Mouse (Mus musculus): ENCODE measurements around the gene Ift122. TPM values are rescaled to one million over a fixed set of nuclear protein-coding genes. Genes with fewer than 3 reads are reported as not detected.
A peak's percentile ranks its signal among the peaks of the same experiment; 100 is the strongest.

Gene Ift122
- polyA plus RNA-seq, 1 experiment from 2014 or later = 21.0 TPM

DNA sequence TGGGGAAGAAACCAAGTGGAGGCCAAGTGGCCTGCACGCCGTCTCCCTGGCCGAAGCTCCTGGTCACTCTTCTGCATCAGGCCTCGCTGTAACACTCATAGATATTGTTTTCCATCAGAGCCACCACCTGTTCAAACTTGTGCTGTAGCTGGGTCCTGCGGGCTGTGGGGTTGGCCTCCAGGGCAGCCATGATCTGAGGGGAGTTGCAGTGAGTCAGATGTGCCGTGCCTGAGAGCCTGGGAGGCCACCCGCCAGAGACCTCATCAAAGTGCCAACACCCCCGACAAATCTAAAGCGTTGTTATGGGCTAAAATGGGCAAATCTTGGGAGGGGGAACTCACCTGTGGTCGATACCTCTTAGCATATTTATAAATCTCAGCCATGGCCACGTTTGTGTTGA is 102.4 kb downstream of the Ift122 start:
- H3K27ac ChIP-seq (ENCODE audit: low read length) = no peak overlapping the region
- H3K4me3 ChIP-seq (replicated peaks; ENCODE audit: low read length) = no peak overlapping the region
- no peak overlapping the region for H3K9ac ChIP-seq (ENCODE audit: low read length)
- no peaks in the 10 kb centered on the region for H3K27me3 ChIP-seq (ENCODE audit: control insufficient read depth, insufficient read depth, low read length)
- 79% methylated on average over 11 of the region's 11 CpGs for WGBS
- no peaks in the 10 kb centered on the region for H3K9me3 ChIP-seq (replicated peaks; ENCODE audit: control insufficient read depth, low read length)
- peaks cover 36% of the 10 kb centered on the region for H3K4me1 ChIP-seq (ENCODE audit: control insufficient read depth, insufficient read depth, low read length)
- no peak for ATAC-seq (ENCODE audit: insufficient read depth, low FRiP score)
- H3K36me3 ChIP-seq (ENCODE audit: control insufficient read depth, insufficient read depth, low read length) = no peaks in the 10 kb centered on the region
- no peak overlapping the region for H3K4me2 ChIP-seq (ENCODE audit: low read depth, low read length)

GRCm38 (mm10) chr6:115956418-115956921 is 103.2 kb downstream of the Ift122 start:
- peaks cover 36% of the 10 kb centered on the region for H3K4me1 ChIP-seq (ENCODE audit: control insufficient read depth, insufficient read depth, low read length)
- no peaks in the 10 kb centered on the region for H3K36me3 ChIP-seq (ENCODE audit: control insufficient read depth, insufficient read depth, low read length)
- no peak overlapping the region for H3K4me2 ChIP-seq (ENCODE audit: low read depth, low read length)
- no peak for ATAC-seq (ENCODE audit: insufficient read depth, low FRiP score)
- no peak overlapping the region for H3K9ac ChIP-seq (ENCODE audit: low read length)
- H3K4me3 ChIP-seq (replicated peaks; ENCODE audit: low read length) = no peak overlapping the region
- no peaks in the 10 kb centered on the region for H3K27me3 ChIP-seq (ENCODE audit: control insufficient read depth, insufficient read depth, low read length)
- H3K9me3 ChIP-seq (replicated peaks; ENCODE audit: control insufficient read depth, low read length) = no peaks in the 10 kb centered on the region
- 48% methylated on average over 13 of the region's 13 CpGs for WGBS
- H3K27ac ChIP-seq (ENCODE audit: low read length) = peak overlapping the region; percentile 74

DNA sequence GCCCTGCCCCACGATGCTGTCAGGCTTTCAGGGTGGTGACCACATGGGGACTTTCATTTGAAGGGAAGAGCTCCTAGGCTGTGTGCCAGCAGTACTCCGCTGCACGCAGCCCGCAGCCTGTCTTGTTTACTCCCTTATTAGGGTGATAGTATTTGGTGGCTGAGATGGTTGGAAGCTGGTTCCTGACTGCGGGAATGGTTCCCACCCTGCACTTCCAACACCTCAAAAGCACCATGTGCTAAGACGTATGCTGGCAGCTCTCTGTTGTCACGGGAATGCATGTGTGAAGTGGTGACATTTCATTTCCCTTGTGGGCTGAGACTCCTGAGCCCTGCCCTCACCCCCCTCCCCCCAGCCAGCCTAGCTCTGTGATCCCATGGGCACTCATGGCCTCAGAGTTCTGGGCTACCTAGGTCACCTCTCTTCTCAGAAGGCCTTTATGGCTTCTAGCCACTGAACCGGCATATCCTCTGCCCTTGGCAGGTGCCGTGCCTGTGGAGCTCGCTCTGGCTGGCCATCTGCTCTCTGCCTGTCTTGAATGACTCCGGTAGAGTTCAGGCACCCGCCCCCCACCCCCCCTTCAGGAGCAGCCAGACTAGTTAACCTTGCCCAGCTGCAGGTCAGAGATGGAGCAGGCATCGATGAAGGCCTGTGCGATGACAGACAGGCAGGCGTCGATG is 103.8 kb downstream of the Ift122 start:
- Histone ChIP-seq H3K4me1 (ENCODE audit: control insufficient read depth, insufficient read depth, low read length) (peaks cover 36% of the 10 kb centered on the region), H3K9ac (ENCODE audit: low read length) (peak overlapping the region; percentile 44; the same call in 1 of the 2 replicates), H3K9me3 (replicated peaks; ENCODE audit: control insufficient read depth, low read length) (no peaks in the 10 kb centered on the region), H3K27ac (ENCODE audit: low read length) (peak overlapping the region; percentile 74), H3K36me3 (ENCODE audit: control insufficient read depth, insufficient read depth, low read length) (no peaks in the 10 kb centered on the region), H3K27me3 (ENCODE audit: control insufficient read depth, insufficient read depth, low read length) (no peaks in the 10 kb centered on the region), H3K4me2 (ENCODE audit: low read depth, low read length) (no peak overlapping the region), H3K4me3 (replicated peaks; ENCODE audit: low read length) (no peak overlapping the region)
- 34% methylated on average over 16 of the region's 16 CpGs for WGBS
- ATAC-seq (ENCODE audit: insufficient read depth, low FRiP score) = peak; percentile 54

DNA sequence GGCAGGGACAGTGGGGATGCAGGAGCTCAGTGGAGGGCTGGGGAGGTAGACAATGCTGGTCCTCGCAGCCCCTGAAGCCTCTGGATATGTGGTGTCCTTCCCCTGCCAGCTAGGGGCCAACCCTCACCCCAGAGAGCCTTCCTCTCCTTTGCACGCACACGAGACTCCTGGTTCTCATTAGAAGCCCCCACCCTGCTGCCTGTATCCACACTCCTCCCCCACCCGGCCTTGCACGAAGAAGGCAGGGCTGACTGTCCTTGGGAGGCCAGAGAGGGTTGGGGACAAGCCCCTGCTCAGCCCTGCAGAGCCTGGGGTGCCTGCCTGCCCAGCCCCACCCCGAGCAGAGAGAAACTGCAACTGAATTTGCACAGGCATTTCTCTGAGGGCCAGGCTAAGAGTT is 104.4 kb downstream of the Ift122 start:
- H3K4me3 ChIP-seq (replicated peaks; ENCODE audit: low read length) = no peak overlapping the region
- peak overlapping the region; percentile 74; the same call in 1 of the 2 replicates for H3K27ac ChIP-seq (ENCODE audit: low read length)
- no peaks in the 10 kb centered on the region for H3K27me3 ChIP-seq (ENCODE audit: control insufficient read depth, insufficient read depth, low read length)
- ATAC-seq (ENCODE audit: insufficient read depth, low FRiP score) = no peak
- H3K9me3 ChIP-seq (replicated peaks; ENCODE audit: control insufficient read depth, low read length) = no peaks in the 10 kb centered on the region
- H3K36me3 ChIP-seq (ENCODE audit: control insufficient read depth, insufficient read depth, low read length) = no peaks in the 10 kb centered on the region
- no peak overlapping the region for H3K4me2 ChIP-seq (ENCODE audit: low read depth, low read length)
- peak overlapping the region; percentile 44 for H3K9ac ChIP-seq (ENCODE audit: low read length)
- peaks cover 36% of the 10 kb centered on the region for H3K4me1 ChIP-seq (ENCODE audit: control insufficient read depth, insufficient read depth, low read length)
- 53% methylated on average over 6 of the region's 6 CpGs for WGBS

DNA sequence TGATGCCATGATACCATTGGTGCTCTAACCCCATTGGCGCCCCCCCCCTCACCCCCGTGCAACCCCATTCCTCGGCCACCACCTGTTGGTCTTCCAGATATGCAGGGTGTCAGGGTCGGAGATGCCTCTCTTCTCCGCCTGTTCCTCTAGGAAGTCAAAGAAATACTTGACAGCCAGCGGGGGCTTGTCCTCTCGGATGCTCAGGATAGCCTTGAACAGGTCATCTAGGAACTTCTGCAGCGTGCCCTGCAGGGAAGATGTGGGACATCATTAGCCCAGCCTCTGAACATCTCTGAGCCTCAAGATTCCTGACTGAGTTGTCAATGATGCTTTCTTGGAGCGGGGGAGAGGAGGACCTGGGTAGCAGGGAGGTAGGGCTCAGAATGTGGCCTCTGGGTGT is 105.2 kb downstream of the Ift122 start:
- H3K4me2 ChIP-seq (ENCODE audit: low read depth, low read length) = no peak overlapping the region
- peak overlapping the region; percentile 43; the same call in 1 of the 2 replicates for H3K9ac ChIP-seq (ENCODE audit: low read length)
- WGBS = 87% methylated on average over 9 of the region's 9 CpGs
- no peaks in the 10 kb centered on the region for H3K9me3 ChIP-seq (replicated peaks; ENCODE audit: control insufficient read depth, low read length)
- ATAC-seq (ENCODE audit: insufficient read depth, low FRiP score) = no peak
- peaks cover 36% of the 10 kb centered on the region for H3K4me1 ChIP-seq (ENCODE audit: control insufficient read depth, insufficient read depth, low read length)
- no peaks in the 10 kb centered on the region for H3K36me3 ChIP-seq (ENCODE audit: control insufficient read depth, insufficient read depth, low read length)
- no peak overlapping the region for H3K4me3 ChIP-seq (replicated peaks; ENCODE audit: low read length)
- H3K27ac ChIP-seq (ENCODE audit: low read length) = peak overlapping the region; percentile 64; the same call in 1 of the 2 replicates
- no peaks in the 10 kb centered on the region for H3K27me3 ChIP-seq (ENCODE audit: control insufficient read depth, insufficient read depth, low read length)

DNA sequence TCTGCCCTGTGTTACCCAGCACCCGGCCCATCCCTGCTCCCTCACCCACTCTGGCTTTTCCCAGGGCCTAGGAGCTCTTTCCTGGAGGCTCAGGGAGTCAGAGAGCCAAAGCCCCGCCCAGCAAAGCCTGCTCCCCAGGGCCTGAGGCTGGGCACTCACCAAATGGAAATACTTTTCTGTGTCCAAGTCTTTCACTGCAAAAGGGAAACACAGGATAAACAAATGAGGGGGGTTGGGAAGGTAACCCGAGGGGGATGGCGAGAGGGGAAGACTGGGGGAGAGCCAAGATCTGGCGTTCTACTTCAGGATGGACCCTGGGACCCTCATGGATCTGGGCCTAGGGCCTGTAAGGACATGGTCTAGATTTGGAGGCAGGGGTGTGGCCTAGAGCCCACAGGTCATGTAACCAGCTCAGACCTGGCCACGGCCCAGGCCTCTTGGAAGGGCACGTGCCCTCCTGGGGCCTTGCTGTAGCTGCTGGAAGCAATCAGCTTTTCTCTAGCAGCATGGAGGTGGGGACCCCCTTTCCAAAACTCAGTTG is 106.0 kb downstream of the Ift122 start:
- Histone ChIP-seq H3K36me3 (ENCODE audit: control insufficient read depth, insufficient read depth, low read length) (no peaks in the 10 kb centered on the region), H3K9me3 (replicated peaks; ENCODE audit: control insufficient read depth, low read length) (no peaks in the 10 kb centered on the region), H3K4me2 (ENCODE audit: low read depth, low read length) (no peak overlapping the region), H3K9ac (ENCODE audit: low read length) (peak overlapping the region; percentile 43), H3K27ac (ENCODE audit: low read length) (peak overlapping the region; percentile 64; the same call in 1 of the 2 replicates), H3K4me1 (ENCODE audit: control insufficient read depth, insufficient read depth, low read length) (peaks cover 36% of the 10 kb centered on the region), H3K4me3 (replicated peaks; ENCODE audit: low read length) (no peak overlapping the region), H3K27me3 (ENCODE audit: control insufficient read depth, insufficient read depth, low read length) (no peaks in the 10 kb centered on the region)
- ATAC-seq (ENCODE audit: insufficient read depth, low FRiP score) = peak; percentile 56; the same call in 1 of the 2 replicates
- WGBS = 58% methylated on average over 7 of the region's 7 CpGs

GRCm38 (mm10) chr6:115960322-115960721 is 107.1 kb downstream of the Ift122 start:
- Histone ChIP-seq H3K36me3 (ENCODE audit: control insufficient read depth, insufficient read depth, low read length) (no peaks in the 10 kb centered on the region), H3K27me3 (ENCODE audit: control insufficient read depth, insufficient read depth, low read length) (no peaks in the 10 kb centered on the region), H3K9me3 (replicated peaks; ENCODE audit: control insufficient read depth, low read length) (no peaks in the 10 kb centered on the region), H3K27ac (ENCODE audit: low read length) (no peak overlapping the region), H3K4me3 (replicated peaks; ENCODE audit: low read length) (no peak overlapping the region), H3K9ac (ENCODE audit: low read length) (no peak overlapping the region), H3K4me1 (ENCODE audit: control insufficient read depth, insufficient read depth, low read length) (peaks cover 31% of the 10 kb centered on the region), H3K4me2 (ENCODE audit: low read depth, low read length) (no peak overlapping the region)
- 91% methylated on average over 19 of the region's 19 CpGs for WGBS
- ATAC-seq (ENCODE audit: insufficient read depth, low FRiP score) = no peak

DNA sequence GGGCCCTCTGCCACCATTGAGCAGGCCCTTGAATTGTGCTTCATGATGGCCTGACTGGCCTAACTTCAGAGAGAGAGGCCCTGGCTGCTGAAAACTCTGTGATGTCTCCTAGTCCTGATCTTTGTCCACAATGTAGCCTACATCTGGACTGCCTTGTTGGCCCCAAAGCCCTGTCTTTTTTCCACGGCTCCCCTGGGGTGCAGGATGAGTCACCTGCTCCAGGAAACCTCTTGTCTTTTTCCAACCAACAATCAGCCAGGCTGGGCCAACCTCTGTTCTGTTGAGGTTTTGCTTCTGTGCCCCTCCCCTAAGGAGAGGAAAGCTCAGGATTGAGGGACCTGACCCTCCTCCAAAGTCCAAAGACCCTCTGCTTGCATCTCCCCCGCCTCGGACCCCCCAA is 108.5 kb downstream of the Ift122 start:
- H3K4me3 ChIP-seq (replicated peaks; ENCODE audit: low read length) = no peak overlapping the region
- WGBS = 89% methylated on average over 3 of the region's 3 CpGs
- H3K9ac ChIP-seq (ENCODE audit: low read length) = no peak overlapping the region
- ATAC-seq (ENCODE audit: insufficient read depth, low FRiP score) = no peak
- H3K27me3 ChIP-seq (ENCODE audit: control insufficient read depth, insufficient read depth, low read length) = no peaks in the 10 kb centered on the region
- peaks cover 26% of the 10 kb centered on the region for H3K4me1 ChIP-seq (ENCODE audit: control insufficient read depth, insufficient read depth, low read length)
- H3K4me2 ChIP-seq (ENCODE audit: low read depth, low read length) = no peak overlapping the region
- no peaks in the 10 kb centered on the region for H3K9me3 ChIP-seq (replicated peaks; ENCODE audit: control insufficient read depth, low read length)
- H3K36me3 ChIP-seq (ENCODE audit: control insufficient read depth, insufficient read depth, low read length) = no peaks in the 10 kb centered on the region
- no peak overlapping the region for H3K27ac ChIP-seq (ENCODE audit: low read length)

GRCm38 (mm10) chr6:115962439-115963085 is 109.3 kb downstream of the Ift122 start:
- Histone ChIP-seq H3K27ac (ENCODE audit: low read length) (no peak overlapping the region), H3K36me3 (ENCODE audit: control insufficient read depth, insufficient read depth, low read length) (no peaks in the 10 kb centered on the region), H3K9me3 (replicated peaks; ENCODE audit: control insufficient read depth, low read length) (no peaks in the 10 kb centered on the region), H3K9ac (ENCODE audit: low read length) (no peak overlapping the region), H3K4me3 (replicated peaks; ENCODE audit: low read length) (no peak overlapping the region), H3K27me3 (ENCODE audit: control insufficient read depth, insufficient read depth, low read length) (no peaks in the 10 kb centered on the region), H3K4me1 (ENCODE audit: control insufficient read depth, insufficient read depth, low read length) (peaks cover 18% of the 10 kb centered on the region), H3K4me2 (ENCODE audit: low read depth, low read length) (no peak overlapping the region)
- WGBS = 57% methylated on average over 23 of the region's 23 CpGs
- no peak for ATAC-seq (ENCODE audit: insufficient read depth, low FRiP score)

Data from stomach, embryonic 16.5 days (tissue).